Mouse (Mus musculus): ENCODE measurements around the gene Nuak1. TPM values are rescaled to one million over a fixed set of nuclear protein-coding genes. Genes with fewer than 3 reads are reported as not detected.

The Nuak1 gene
- 1.4 and 1.5 TPM in 2 replicates for polyA plus RNA-seq (2012; rRNA removed)

GRCm38 (mm10) chr10:84440541-84441433, at the start of gene Nuak1:
Gene Nuak1 (minus strand): TSS chr10:84440597.

Other genes starting within 250 kb of the Nuak1 start
- gene Ckap4, start 93.5 kb upstream of the Nuak1 start, polyA plus RNA-seq (2012; rRNA removed): 19.4 and 26.9 TPM in 2 replicates
- gene Tcp11l2, start 136.0 kb upstream of the Nuak1 start, polyA plus RNA-seq (2012; rRNA removed): 14.3 and 14.9 TPM in 2 replicates
- 0.63 and 1.1 TPM in 2 replicates for gene Polr3b, start 181.7 kb upstream of the Nuak1 start, polyA plus RNA-seq (2012; rRNA removed)